In genomic region chr13:105054941-105055309, GRCm38 (mm10) we compare ENCODE assay signal across 7 mouse cellular contexts. TPM values are rescaled to one million over a fixed set of nuclear protein-coding genes. Genes with fewer than 3 reads are reported as not detected.
A peak's percentile ranks its signal among the peaks of the same experiment; 100 is the strongest.
DNase-seq lines count a peak whose midpoint lies in the region; ATAC-seq and TF ChIP-seq lines count a peak whose summit lies in the region.

No protein-coding gene starts in this region.

- no peak for TF ChIP-seq POLR2A in limb, embryonic 14.5 days (IDR thresholded peaks at IDR 0.05; ENCODE audit: borderline replicate concordance, extremely low read depth, insufficient read depth, insufficient read length)
- no peak for TF ChIP-seq POLR2A in small intestine, adult 2 months (IDR thresholded peaks at IDR 0.05; ENCODE audit: low read depth, low read length)

- H3K27ac ChIP-seq in lung, embryonic 14.5 days (ENCODE audit: low read depth) = no peak overlapping the region
- H3K27ac ChIP-seq in forebrain, embryonic 13.5 days = peak overlapping the region; percentile 75; the same call in 1 of the 2 replicates
- H3K27ac ChIP-seq in limb, embryonic 14.5 days (replicated peaks; ENCODE audit: low read depth, low read length) = no peak overlapping the region
- no peak overlapping the region for H3K27ac ChIP-seq in small intestine, adult 2 months (ENCODE audit: insufficient read depth, low read depth, low read length)

- H3K36me3 ChIP-seq in lung, embryonic 14.5 days (ENCODE audit: insufficient read depth) = no peaks in the 10 kb centered on the region
- H3K36me3 ChIP-seq in forebrain, embryonic 13.5 days (ENCODE audit: poor library complexity, severe bottlenecking) = no peaks in the 10 kb centered on the region
- H3K36me3 ChIP-seq in limb, embryonic 14.5 days (ENCODE audit: control insufficient read depth, insufficient read depth, low read length) = no peaks in the 10 kb centered on the region
- H3K36me3 ChIP-seq in small intestine, adult 2 months (ENCODE audit: control insufficient read depth, insufficient read depth, low read length) = no peaks in the 10 kb centered on the region

- ATAC-seq in lung, embryonic 14.5 days (ENCODE audit: insufficient read depth) = peak; percentile 50
- ATAC-seq in forebrain, embryonic 13.5 days = 0 out of 2 replicates have a peak, but pooled peaks have one; percentile 5
- no peak for ATAC-seq in limb, embryonic 14.5 days (ENCODE audit: low FRiP score, low read depth)

- no peaks in the 10 kb centered on the region for H3K4me1 ChIP-seq in lung, embryonic 14.5 days (ENCODE audit: insufficient read depth)
- peaks cover 20% of the 10 kb centered on the region for H3K4me1 ChIP-seq in forebrain, embryonic 13.5 days
- H3K4me1 ChIP-seq in limb, embryonic 14.5 days (ENCODE audit: control insufficient read depth, insufficient read depth, low read length) = no peaks in the 10 kb centered on the region
- no peaks in the 10 kb centered on the region; the same call in 1 of the 2 replicates for H3K4me1 ChIP-seq in small intestine, adult 2 months (ENCODE audit: control insufficient read depth, insufficient read depth, insufficient read length, low read length)

- H3K4me2 ChIP-seq in lung, embryonic 14.5 days = peak overlapping the region; percentile 93
- peak overlapping the region; percentile 90 for H3K4me2 ChIP-seq in forebrain, embryonic 13.5 days
- peak overlapping the region; percentile 80 for H3K4me2 ChIP-seq in limb, embryonic 14.5 days (replicated peaks; ENCODE audit: low read depth, low read length, severe bottlenecking)

- H3K9ac ChIP-seq in lung, embryonic 14.5 days = peak overlapping the region; percentile 54; the same call in 1 of the 2 replicates
- H3K9ac ChIP-seq in forebrain, embryonic 13.5 days = peak overlapping the region; percentile 70
- H3K9ac ChIP-seq in limb, embryonic 14.5 days (ENCODE audit: low read depth, low read length, severe bottlenecking) = peak overlapping the region; percentile 63; the same call in 1 of the 2 replicates

- DNase-seq in lung, embryonic 14.5 days = no peak
- DNase-seq in lung, postnatal 36 days = no peak
- no peak for DNase-seq in limb, embryonic 14.5 days (ENCODE audit: low spot score)
- DNase-seq in spleen, adult 12 weeks (ENCODE audit: low spot score) = no peak
- no peak for DNase-seq in spleen, postnatal 14 days (ENCODE audit: low spot score in 2 of 2)

- under 1% methylated on average over 8 of the region's 8 CpGs for WGBS in lung, embryonic 14.5 days
- 1% methylated on average over 8 of the region's 8 CpGs for WGBS in forebrain, embryonic 13.5 days
- under 1% methylated on average over 8 of the region's 8 CpGs for WGBS in limb, embryonic 14.5 days
- 3% methylated on average over 8 of the region's 8 CpGs for WGBS in small intestine, adult 2 months

- peaks cover 19% of the 10 kb centered on the region for H3K27me3 ChIP-seq in lung, embryonic 14.5 days (ENCODE audit: insufficient read depth, low read length)
- peaks cover 17% of the 10 kb centered on the region for H3K27me3 ChIP-seq in forebrain, embryonic 13.5 days
- H3K27me3 ChIP-seq in limb, embryonic 14.5 days (ENCODE audit: control insufficient read depth, insufficient read depth, low read length) = peaks cover 23% of the 10 kb centered on the region
- H3K27me3 ChIP-seq in small intestine, adult 2 months (ENCODE audit: control insufficient read depth, insufficient read depth, low read length) = peaks cover 5% of the 10 kb centered on the region; the same call in 1 of the 2 replicates

- TF ChIP-seq CTCF in lung, embryonic 14.5 days (IDR thresholded peaks at IDR 0.05; ENCODE audit: low read depth) = no peak
- no peak for TF ChIP-seq CTCF in small intestine, adult 2 months (IDR thresholded peaks at IDR 0.05; ENCODE audit: extremely low read depth, insufficient read length, insufficient replicate concordance, low read depth, low read length)

- H3K9me3 ChIP-seq in lung, embryonic 14.5 days (ENCODE audit: low read depth, low read length) = no peaks in the 10 kb centered on the region
- no peaks in the 10 kb centered on the region for H3K9me3 ChIP-seq in forebrain, embryonic 13.5 days (replicated peaks)
- no peaks in the 10 kb centered on the region for H3K9me3 ChIP-seq in limb, embryonic 14.5 days (ENCODE audit: control insufficient read depth, low read length)

- H3K4me3 ChIP-seq in lung, embryonic 14.5 days (ENCODE audit: low read depth, low read length) = peak overlapping the region; percentile 56
- peak overlapping the region; percentile 58 for H3K4me3 ChIP-seq in forebrain, embryonic 13.5 days
- H3K4me3 ChIP-seq in limb, embryonic 14.5 days (replicated peaks; ENCODE audit: low read length) = peak overlapping the region; percentile 65
- peak overlapping the region; percentile 69 for H3K4me3 ChIP-seq in small intestine, adult 2 months (ENCODE audit: low read depth, low read length)

RNA-seq across cellular contexts. Expression of gene Rgs7bp, which starts 0.2 kb away (rescaled TPM):
- polyA plus RNA-seq in lung, embryonic 14.5 days (2014; fragmentation: Nextera tagmentation; extraction: Ambion mirVana) = 0.81 and 0.83 TPM in 2 replicates
- 2.2 and 2.7 TPM in 2 replicates for polyA plus RNA-seq in forebrain, embryonic 13.5 days (2015; fragmentation: Nextera tagmentation; extraction: Ambion mirVana)
- 2.9 and 3.1 TPM in 2 replicates for polyA plus RNA-seq in limb, embryonic 14.5 days (2012; rRNA removed)
- 3.7 and 4.5 TPM in 2 replicates for polyA plus RNA-seq in limb, embryonic 14.5 days (2014; fragmentation: Nextera tagmentation; extraction: Ambion mirVana)
- polyA plus RNA-seq in small intestine, adult 2 months (2012; rRNA removed) = 0.39 and 0.47 TPM in 2 replicates

RNA-seq across cellular contexts. Expression of gene 4933425L06Rik, which starts 27.0 kb away (rescaled TPM):
- polyA plus RNA-seq in lung, embryonic 14.5 days (2014; fragmentation: Nextera tagmentation; extraction: Ambion mirVana) = not detected in 2 replicates
- not detected in 2 replicates for polyA plus RNA-seq in forebrain, embryonic 13.5 days (2015; fragmentation: Nextera tagmentation; extraction: Ambion mirVana)
- polyA plus RNA-seq in limb, embryonic 14.5 days (2012; rRNA removed) = not detected in 2 replicates
- not detected in 2 replicates for polyA plus RNA-seq in limb, embryonic 14.5 days (2014; fragmentation: Nextera tagmentation; extraction: Ambion mirVana)
- polyA plus RNA-seq in small intestine, adult 2 months (2012; rRNA removed) = not detected in 2 replicates
